Mouse (Mus musculus): Measurements from ENCODE around the gene Cpt1a.
A peak's percentile ranks its signal among the peaks of the same experiment; 100 is the strongest.

The Cpt1a gene

GRCm38 (mm10) chr19:3322261-3322969 lies at the start of gene Cpt1a:
Gene Cpt1a, plus strand, starts transcription at chr19:3322334.
- DNase-seq (ENCODE audit: low read depth, low spot score) = peak; percentile 44

GRCm38 (mm10) chr19:3273331-3273730 lies 48.8 kb upstream of the Cpt1a start:
- DNase-seq (ENCODE audit: low read depth, low spot score) = no peak

- no peak for DNase-seq (ENCODE audit: low read depth, low spot score)
Observed at GRCm38 (mm10) chr19:3275744-3276365, 46.3 kb upstream of the Cpt1a start.

GRCm38 (mm10) chr19:3281886-3282285 lies 40.2 kb upstream of the Cpt1a start:
- DNase-seq (ENCODE audit: low read depth, low spot score) = no peak

- DNase-seq (ENCODE audit: low read depth, low spot score) = peak; percentile 80
Observed at GRCm38 (mm10) chr19:3282572-3283467, 39.3 kb upstream of the Cpt1a start, which contains the start of the genes Mrpl21 and Ighmbp2. Gene Mrpl21, plus strand, starts transcription at chr19:3282901. Gene Ighmbp2, minus strand, starts transcription at chr19:3283017.

- no peak for DNase-seq (ENCODE audit: low read depth, low spot score)
Observed at GRCm38 (mm10) chr19:3289006-3289405, 33.1 kb upstream of the Cpt1a start.

- peak; percentile 42 for DNase-seq (ENCODE audit: low read depth, low spot score)
Observed at GRCm38 (mm10) chr19:3292028-3292427, 30.1 kb upstream of the Cpt1a start.

GRCm38 (mm10) chr19:3292993-3293392 lies 29.1 kb upstream of the Cpt1a start:
- no peak for DNase-seq (ENCODE audit: low read depth, low spot score)

- no peak for DNase-seq (ENCODE audit: low read depth, low spot score)
Observed at GRCm38 (mm10) chr19:3295245-3295644, 26.9 kb upstream of the Cpt1a start.

- DNase-seq (ENCODE audit: low read depth, low spot score) = no peak
Observed at GRCm38 (mm10) chr19:3297034-3297433, 25.1 kb upstream of the Cpt1a start.

GRCm38 (mm10) chr19:3297775-3298174 lies 24.4 kb upstream of the Cpt1a start:
- no peak for DNase-seq (ENCODE audit: low read depth, low spot score)

GRCm38 (mm10) chr19:3304017-3304416 lies 18.1 kb upstream of the Cpt1a start:
- DNase-seq (ENCODE audit: low read depth, low spot score) = no peak

GRCm38 (mm10) chr19:3307175-3307949 lies 14.8 kb upstream of the Cpt1a start:
- no peak for DNase-seq (ENCODE audit: low read depth, low spot score)

GRCm38 (mm10) chr19:3319341-3319740 lies 2.8 kb upstream of the Cpt1a start:
- DNase-seq (ENCODE audit: low read depth, low spot score) = no peak

- no peak for DNase-seq (ENCODE audit: low read depth, low spot score)
Observed at GRCm38 (mm10) chr19:3320086-3320485, 2.0 kb upstream of the Cpt1a start.

GRCm38 (mm10) chr19:3320801-3321200 lies 1.3 kb upstream of the Cpt1a start:
- no peak for DNase-seq (ENCODE audit: low read depth, low spot score)

GRCm38 (mm10) chr19:3321617-3322016 lies 517 bp upstream of the Cpt1a start:
- peak; percentile 54 for DNase-seq (ENCODE audit: low read depth, low spot score)

GRCm38 (mm10) chr19:3323201-3323621 lies 1.1 kb downstream of the Cpt1a start:
- DNase-seq (ENCODE audit: low read depth, low spot score) = peak; percentile 79

GRCm38 (mm10) chr19:3323753-3324270 lies 1.7 kb downstream of the Cpt1a start:
- peak; percentile 58 for DNase-seq (ENCODE audit: low read depth, low spot score)

- peak; percentile 32 for DNase-seq (ENCODE audit: low read depth, low spot score)
Observed at GRCm38 (mm10) chr19:3324271-3324811, 2.2 kb downstream of the Cpt1a start.
